Mouse (Mus musculus): ENCODE data around the gene Dnase2b.

- TF ChIP-seq EP300 (IDR thresholded peaks at IDR 0.05; ENCODE audit: low read depth): no peak
- TF ChIP-seq CTCF (IDR thresholded peaks at IDR 0.05; ENCODE audit: low read depth): no peak
These were observed 57.9 kb downstream of the Dnase2b start for GRCm38 (mm10) chr3:146557507-146557906.

Measured in liver, postnatal 0 days (tissue).